Mouse (Mus musculus) kidney, adult 18-20 months (tissue): ENCODE measurements around the gene B3galt6.

Experiments
- DNase-seq: peaks from one replicate; pipeline ENCODE4 v3.0.0; 2021

Gene B3galt6

DNA sequence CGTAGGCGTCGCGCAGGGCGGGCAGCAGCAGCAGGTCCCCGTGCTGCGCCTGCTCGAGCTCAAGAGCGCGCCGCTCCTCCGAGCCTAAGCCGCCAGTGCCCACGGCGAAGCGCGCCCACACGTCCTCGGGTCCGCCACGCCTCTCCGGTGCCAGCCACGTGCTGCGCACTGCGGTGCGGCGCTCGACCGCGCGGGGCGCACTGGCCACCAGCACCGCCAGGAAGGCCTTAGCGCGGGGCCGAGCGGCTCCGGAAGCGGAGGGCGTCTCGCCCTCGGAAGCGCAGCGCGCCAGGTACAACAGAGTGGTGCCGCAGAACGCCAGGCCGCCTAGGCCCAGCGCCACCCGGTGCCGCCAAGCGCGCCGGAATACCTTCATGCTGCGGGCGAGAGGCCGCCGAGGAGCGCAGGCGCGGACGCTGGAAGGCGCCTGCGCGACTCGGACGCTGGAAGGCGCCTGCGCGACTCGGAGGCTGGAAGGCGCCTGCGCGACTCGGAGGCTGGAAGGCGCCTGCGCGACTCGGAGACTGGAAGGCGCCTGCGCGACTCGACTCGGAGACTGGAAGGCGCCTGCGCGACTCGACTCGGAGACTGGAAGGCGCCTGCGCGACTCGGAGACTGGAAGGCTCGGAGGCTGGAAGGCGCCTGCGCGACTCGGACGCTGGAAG is at the start of gene B3galt6, which contains the start of gene Sdf4:
Gene B3galt6, minus strand, starts transcription at position 409 of the 665 bp plus-strand sequence.
Gene Sdf4, plus strand, starts transcription at position 632 of the 665 bp plus-strand sequence.
- peak; percentile 93 for DNase-seq

DNA sequence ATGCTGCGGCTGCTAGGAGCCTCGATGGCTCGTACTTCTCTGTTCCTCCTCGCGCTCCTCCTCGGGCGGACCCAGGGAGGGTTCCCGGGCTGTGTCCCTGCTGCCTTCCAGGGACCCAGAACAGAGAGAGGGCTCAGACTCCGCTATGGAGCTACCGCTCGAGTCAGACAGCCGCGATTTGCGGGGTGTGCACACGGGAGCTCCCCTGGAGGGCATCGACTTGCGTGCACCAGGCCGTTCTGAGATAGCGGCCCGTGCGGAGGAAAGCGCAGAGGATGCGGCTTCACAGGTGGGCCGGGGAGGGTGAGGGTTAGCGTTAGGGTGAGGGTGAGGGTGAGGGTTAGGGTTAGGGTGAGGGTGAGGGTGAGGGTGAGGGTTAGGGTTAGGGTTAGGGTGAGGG is 42.5 kb upstream of the B3galt6 start:
- DNase-seq: no peak

DNA sequence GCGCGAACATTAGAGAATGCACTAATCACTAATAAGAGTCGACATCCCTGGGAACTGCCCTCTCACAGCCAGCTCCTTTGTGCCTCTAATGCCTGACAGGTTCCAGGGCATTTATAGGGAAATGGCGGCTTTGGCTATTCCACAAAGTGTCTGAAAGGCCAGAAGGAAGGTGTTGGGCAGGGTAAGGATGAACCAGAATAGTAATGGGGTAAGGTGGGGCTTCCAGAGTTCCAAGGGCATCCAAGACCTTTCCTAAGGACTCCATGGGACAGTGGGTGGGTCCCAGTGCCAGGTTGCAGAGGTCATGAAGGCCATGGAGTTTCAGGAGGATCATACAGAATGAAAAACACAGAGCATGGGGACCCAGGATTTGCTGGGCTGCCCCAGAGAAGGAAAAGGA is 41.9 kb upstream of the B3galt6 start:
- no peak for DNase-seq

DNA sequence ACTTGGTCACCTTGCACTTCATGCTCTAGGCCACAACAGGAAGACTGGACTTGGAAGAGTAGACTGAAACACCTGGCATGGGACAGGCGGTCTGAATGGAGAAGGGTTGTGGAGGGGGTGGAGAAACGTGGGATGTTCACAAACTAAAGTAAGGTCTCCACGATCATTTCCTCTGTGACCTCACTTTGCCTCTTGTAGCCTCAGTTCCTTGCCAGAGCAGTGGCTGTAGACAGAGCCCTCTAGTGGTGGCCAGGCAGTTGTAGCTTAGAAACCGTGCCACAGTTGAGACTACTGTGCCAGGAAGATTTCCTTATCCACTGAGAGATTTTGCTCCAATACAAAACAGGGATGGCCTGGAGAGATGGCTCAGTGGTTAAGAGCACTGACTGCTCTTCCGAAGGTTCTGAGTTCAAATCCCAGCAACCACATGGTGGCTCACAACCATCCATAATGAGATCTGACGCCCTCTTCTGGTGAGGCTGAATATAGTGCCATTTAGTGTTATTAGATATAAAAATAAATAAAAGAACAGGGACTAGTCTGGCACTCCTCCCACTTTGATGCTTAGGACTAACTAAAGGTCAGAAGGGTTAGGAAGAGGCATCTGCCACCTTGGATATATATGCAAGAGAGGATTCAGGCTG is 41.1 kb upstream of the B3galt6 start:
- DNase-seq: peak; percentile 50

DNA sequence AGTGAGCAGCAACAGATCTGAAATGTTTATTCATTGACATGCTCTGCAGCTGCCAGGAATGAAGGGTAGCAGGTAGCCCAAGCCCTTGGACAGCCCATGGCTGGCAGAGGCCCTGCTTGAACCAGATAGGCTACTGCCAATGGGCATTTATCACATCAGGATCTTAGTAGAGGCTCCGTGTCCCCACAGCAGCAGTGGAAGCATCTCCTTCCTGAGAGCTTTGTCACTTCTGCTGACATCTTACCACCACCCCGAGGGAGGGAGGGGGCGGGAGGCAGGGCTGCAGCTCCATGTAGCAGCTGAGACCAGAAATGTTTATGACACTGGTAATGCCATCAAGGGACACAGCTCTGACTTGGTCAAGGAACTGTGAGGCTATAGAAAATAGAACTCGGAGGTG is 40.4 kb upstream of the B3galt6 start:
- DNase-seq: no peak

DNA sequence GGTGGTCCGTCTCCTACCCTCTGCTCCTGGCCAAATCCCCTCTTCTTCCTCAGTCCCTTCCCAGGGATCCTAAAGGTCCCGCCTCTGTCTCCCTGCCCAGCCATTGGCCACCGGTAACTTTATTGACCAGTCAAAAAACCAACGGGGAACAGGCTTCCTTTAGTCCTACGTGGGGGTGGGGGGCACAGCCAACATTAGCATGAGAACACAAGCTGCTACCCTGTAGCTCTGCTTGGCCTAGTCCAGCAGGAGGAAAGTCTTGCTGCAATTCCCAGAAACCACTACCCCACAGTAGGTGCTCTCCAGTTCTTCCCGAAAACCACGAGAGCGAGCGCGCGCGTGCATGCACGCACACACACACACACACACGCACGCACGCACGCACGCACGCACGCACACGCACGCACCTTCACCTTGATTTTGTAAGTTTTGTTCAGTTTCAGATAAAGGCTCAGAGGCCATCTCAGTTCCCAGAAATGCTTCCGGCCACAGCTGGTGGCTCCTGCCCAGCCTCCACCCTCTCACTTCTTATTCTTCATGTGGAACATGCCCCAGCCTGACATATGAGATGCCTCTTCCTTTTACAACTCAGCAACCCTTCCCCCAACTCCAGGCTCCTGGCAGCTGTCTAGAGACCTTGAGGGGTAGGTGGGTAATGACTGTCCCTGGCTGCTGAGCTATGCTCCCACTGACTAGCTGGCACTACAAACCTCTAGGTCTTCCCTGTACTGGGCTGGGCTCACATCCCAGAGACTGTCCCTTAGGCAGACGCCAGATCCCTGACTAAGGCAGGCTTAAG is 39.3 kb upstream of the B3galt6 start:
- DNase-seq: peak; percentile 77

DNA sequence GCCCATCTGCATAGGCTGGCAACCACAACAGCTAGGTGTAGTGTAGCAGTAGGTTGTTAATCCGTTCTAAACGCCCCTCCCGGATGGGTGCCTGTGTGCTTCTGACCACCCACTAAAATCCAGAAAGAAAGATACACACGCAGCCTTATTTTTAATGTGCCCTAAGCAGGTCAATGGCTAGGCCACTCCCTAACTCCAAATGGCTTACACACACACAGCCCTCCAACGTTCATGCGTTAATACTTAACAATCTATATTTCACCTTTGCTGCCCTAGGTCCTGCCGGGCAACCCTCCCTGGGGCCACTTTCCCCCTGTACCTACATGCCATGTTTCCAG is 38.8 kb upstream of the B3galt6 start:
- DNase-seq: no peak

DNA sequence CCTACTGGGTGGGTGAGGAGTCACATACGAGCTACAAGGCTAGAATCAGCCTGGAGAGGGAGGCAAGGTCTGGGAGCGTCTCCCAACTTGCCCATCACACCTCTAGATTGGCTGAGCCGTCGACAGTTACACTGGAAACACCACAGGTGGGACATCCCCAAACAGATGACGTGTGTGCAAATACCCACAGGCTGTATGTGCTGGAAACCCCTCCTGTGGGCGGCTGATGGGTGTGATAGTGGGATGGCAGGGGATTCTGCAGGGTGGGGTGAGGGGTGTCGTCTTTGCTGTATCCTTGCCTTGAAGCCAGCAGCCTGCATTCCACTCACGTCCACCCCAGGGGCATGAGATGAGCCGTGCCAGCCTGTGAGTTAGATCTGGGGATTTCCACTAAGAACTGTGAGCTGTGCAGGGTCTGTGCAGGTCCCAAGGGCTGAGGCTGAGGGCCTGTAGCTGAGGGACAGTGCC is 38.2 kb upstream of the B3galt6 start:
- DNase-seq: no peak

DNA sequence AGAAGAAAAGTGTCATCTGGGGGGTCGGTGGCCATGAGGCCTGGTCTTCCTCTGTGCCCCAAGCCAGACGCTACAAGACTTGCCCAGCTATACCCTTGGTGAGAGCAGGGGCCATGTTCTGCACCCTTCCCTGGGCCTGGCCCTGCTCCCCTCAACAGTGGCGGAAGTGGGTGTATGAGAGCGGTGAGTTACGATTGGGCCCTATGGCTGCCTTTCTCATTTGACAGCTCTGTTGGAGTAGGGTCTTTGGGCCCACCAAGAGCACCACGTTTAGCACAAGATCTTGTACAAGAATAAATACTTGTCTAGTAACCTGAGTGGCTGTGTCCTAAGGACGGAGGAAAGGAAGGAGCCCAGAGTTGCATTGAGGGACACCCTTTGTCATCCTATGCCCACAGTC is 36.1 kb upstream of the B3galt6 start:
- no peak for DNase-seq

DNA sequence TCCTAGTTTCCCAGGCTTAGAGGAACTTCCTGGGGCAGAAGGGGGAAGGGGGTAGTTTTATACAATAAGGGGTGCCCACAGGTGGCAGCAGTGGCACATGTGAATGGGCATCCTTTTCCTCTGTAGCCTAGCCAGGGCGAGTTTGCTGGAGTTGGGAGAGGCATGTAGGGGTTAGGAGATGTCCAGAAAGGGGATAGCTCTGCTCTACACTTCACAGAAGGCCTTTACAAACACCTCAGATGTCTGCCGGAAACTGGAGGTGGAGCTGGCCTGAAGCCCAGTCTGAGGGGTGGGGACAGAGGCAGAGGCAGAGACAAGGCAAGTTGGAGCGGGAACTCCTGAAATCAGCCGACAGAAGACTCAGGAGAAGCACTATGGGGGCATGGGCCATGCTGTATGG is 33.6 kb upstream of the B3galt6 start, which contains the start of gene Tnfrsf18:
Gene Tnfrsf18, plus strand, starts transcription at position 152 of the 400 bp plus-strand sequence.
- DNase-seq: peak; percentile 40

DNA sequence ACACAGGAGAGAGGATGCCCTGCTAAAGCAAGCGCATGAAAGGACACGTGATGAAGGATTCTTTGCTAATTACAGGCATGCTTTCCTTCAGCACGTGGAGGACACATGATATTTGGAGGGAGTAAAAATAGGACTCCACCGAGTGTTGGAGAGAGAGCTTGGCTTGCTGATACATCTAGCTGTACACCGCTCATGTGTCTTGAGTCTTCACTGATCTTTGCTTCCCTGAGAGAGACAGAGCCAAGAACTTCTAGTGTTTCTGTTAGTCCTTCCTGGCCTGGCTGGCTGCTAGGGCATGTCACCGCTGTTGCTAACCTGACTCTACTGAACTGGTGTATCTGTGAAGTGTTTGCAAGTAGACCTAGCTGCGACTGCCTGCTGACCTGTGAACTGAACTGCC is 31.7 kb upstream of the B3galt6 start:
- no peak for DNase-seq

DNA sequence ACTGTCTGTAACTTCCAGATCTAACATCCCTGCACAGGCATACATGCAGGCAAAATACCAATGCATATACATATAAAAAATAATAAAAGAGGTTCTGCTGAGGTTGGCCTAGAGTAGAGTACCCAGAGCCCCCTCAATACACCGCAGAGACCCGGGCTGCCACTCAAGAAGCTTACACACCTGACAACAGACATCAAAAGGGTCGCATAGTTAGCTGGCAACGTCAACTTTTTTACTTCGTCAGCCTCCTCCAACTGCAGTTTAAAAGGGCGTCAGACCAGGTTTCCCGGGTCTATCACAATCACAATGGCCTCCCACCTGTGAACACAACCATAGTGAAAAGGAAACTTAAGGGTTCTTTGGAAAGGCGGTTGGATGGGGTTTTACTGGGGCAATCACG is 31.1 kb upstream of the B3galt6 start:
- DNase-seq: no peak

DNA sequence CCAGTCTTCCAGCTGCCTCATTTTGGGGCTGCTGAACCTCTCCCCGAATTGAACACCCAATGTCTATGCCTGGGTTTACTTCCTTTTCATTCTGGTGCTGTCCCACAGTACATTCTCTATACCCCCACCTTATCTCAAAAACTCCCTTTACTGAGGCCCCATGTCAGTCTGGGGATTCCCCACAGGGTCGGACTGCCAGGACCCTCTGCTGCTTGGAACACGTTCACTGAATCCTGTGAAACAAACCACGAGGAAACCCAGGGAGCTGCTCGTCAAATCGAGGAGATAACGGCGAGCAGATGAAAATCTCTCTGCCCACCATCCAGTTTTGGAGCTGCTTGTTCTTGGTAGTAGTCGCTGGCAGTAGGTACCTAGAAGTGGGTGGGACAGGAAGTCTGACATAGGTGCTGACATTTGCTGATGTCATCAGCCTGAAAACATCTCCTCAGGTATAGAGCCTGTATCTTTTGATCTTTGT is 29.5 kb upstream of the B3galt6 start:
- DNase-seq: no peak

DNA sequence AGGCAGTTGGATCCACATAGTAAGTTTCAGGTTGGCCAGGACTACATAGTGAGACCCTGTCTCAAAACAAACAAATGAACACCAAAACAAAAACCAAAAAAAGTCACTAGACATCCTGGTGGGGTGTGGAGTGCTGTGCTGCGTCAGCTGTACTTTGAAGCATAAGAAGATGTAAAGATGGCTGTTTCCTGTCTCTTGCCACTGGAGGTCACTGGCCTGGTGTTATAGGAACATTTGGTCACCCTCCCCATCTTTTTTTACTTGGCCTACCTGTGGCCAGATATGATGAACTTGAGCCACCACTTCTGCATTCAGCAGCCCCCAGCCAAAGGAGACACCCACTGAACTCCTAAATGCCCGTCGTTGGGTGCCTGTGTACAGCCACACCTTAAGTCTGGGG is 28.9 kb upstream of the B3galt6 start:
- DNase-seq: no peak

DNA sequence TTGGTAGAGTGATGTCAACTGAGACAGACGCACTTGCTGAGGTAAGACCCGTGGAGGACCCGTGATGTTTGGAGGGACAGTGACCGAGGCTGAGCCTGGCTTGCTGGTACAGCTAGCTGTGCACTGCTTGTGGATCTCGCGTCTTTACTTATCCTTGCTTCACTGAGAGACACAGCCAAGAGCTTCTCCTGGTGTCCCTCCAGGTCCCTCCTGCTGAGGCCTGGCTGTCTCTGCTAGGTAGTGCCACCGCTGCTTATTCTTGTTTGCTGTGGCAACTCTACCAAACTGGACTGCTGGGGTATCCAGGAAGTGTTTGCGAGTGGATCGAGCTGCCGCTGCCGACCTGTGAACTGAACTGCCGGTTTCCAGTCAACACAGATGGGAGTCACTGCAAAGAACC is 27.3 kb upstream of the B3galt6 start:
- DNase-seq: no peak

DNA sequence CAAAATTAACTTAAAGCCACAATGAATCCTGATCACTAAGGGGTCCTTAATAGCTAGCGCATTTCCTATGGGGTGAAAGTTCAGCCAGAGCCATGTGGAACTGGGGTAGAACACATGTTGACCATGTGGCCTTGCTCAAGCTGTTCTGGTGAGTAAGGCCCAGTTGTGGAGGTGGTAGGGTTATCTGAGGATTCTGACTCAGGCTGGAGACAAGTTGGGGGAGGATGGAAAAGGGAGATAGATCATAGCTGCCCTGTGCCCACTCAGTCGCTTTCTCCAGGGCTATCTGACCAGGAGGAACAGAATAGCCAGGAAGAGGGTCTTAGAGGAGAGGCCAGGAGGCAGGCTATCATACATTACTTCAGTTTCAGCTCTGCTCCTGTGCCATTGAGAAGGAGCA is 22.0 kb upstream of the B3galt6 start:
- no peak for DNase-seq

DNA sequence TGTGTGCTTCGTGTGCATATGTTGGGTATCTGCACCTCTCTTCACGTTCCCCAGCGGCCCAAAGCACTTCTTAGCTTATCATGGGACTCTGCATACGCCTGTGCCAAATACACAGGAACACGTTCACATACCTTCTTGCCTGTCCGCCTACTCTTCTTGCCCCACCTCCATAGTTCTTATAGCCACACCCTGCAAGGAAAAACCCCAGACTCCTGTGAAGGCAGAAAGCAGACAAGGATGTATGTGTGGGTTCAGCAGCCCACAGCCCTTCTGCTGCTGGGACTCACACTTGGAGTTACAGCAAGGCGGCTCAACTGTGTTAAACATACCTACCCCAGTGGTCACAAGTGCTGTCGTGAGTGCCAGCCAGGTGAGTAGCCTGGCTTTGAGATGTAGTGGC is 21.2 kb upstream of the B3galt6 start, which contains the start of gene Tnfrsf4:
Gene Tnfrsf4, plus strand, starts transcription at position 207 of the 400 bp plus-strand sequence.
- no peak for DNase-seq

DNA sequence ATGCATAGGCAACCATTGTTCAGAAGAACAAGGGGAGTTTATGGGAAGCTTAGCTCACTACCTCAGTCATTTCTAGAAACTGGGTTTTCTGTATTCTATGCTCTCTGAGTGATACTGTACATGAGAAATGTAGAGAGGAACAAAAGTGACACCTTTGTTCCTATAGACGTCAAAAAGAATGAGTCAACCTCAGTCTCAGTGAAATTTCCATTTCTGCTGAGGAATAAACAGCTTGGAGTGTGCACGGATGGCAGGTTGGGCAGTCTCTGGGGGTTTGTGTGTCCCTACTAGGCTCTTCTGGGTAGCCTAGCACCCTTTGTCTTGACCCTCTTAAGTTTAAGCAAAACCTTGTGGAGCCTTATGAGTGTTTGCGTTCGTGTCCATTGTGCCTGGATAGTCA is 15.9 kb upstream of the B3galt6 start:
- no peak for DNase-seq

DNA sequence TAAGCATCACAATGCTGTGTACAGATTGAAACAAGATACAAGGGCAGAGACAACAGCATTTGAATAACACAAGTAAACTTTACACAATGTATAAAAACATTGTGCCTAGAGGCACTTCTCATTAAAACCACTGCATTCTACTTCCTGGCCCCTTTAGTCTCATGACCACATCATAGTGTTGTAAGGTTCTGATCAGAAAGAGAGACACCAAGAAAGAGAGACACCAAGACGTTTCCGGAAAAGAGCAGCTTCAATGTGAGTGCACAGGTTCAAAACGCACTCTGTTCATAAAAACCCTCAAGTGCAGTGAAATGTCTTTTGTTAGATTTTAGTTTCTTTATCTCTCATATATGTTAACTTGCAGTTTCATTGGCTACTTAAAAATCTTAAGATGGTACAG is 11.7 kb upstream of the B3galt6 start:
- no peak for DNase-seq

DNA sequence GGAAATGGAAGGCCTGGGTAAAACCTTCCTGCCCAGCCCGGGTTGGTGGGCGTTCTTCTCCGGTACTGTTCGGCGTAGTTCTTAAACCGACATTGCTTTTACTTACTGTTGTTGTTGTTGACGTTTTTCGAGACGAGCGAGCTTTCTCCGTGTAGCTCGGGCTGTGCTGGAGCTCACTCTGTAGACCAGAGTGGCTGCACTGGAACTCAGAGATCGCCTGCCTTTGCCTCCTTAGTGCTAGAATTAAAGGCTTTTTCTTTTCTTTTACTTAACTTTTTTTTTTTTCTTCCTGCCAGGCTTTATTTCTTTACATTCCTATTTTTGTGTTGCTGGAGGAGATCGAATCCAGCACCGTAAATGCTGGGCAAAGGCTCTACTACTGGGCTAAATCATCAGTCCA is 1.2 kb upstream of the B3galt6 start:
- DNase-seq: no peak

DNA sequence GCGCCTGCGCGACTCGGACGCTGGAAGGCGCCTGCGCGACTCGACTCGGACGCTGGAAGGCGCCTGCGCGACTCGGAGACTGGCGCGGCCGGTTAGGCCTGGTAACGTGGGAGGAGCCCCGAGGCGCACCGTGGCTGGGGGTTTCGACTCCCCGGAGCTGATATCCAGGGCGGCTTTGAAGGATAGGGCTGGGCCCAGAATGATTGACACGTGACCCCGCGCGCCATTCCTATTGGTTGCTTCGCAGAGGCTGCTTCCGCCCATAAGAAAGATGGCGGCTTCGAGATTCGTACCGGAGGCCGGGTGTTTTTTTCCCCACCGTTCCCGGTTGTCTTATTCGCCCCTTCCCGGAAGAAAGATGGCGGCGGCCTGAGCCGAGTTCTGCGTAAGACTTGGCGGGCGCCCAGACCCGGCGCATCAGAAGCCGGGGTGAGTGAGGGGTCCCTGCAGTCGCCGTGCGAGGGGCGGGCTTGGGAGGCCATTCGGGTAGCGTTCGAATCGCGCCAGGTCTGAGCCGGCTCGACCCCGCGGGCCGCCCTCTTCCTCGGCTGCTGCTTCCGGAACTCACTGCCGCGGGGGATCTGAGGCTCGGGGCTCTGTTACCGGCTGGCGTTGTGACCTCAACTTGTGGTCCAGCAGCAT is 578 bp upstream of the B3galt6 start:
- DNase-seq: peak; percentile 100

DNA sequence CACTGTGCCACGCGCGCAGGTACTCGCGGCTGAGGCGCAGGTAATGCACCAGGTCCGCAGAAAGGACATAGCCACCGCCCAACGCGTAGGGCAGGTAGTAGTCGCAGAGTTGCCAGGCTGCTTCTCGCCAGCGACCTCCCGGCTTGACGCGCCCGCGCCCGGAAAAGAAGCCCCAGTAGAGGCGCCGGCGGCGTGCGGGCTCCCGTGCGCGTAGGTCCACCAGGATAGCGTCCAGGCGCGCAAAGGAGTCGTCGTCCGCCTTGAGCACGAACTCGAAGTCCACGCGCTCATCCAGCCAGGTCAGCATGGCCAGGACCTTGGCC is 580 bp downstream of the B3galt6 start:
- DNase-seq: no peak

DNA sequence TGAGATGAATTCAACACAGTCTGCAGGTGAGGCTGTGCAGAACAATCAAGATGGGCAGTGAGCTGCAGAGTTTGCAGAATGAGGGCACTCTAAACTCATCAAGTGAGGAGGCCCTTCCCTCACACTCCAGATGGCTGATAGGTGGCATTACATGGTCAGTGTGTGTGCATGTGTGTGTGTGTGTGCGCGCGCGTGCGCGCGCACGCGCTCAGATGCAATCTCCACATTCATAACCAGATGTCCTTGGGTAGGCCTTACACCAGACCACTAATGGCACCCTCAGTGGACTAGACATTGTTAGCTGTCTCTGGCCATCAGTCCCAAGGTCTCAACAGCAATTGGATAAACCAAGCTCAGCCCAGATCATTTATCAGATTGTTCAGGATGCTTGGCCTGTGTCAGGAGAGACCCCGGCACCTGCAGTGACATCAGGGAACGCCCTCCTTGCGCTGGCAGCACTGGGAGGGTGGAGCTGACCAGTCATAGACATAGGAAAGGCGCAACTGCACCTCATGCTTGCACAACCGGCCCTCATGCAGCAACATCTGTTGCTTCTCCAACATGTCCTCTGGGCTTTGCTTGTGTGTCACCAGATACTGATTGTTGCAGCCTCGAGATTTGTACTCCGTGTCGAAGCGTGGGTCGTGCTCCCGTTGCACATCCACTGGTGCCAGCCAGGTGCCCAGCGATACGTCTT is 1.1 kb downstream of the B3galt6 start:
- DNase-seq: no peak
